Mouse (Mus musculus) heart, postnatal 0 days (tissue): Measurements from ENCODE around the gene B4galnt3.

Experiments used
- CTCF ChIP-seq: IDR thresholded peaks from 2 replicates; pipeline ENCODE4 v1.5.1; 2016; ENCODE audit warnings: antibody characterized with exemption, control low read depth, low read depth
- EP300 ChIP-seq: IDR thresholded peaks from 2 replicates; pipeline ENCODE4 v1.6.1; 2016; ENCODE audit warnings: antibody characterized with exemption, low read depth

- TF ChIP-seq CTCF (no peak), EP300 (no peak)
Observed at GRCm38 (mm10) chr6:120256431-120256935, 37.9 kb downstream of the B4galnt3 start.
